Mouse (Mus musculus): ENCODE measurements around the gene Mup4.
"Not testable (repeated sequence)": the region's sequence is repeated elsewhere in the genome, so short reads cannot be mapped to it uniquely, and the experiment has no call there.

The Mup4 gene

DNA sequence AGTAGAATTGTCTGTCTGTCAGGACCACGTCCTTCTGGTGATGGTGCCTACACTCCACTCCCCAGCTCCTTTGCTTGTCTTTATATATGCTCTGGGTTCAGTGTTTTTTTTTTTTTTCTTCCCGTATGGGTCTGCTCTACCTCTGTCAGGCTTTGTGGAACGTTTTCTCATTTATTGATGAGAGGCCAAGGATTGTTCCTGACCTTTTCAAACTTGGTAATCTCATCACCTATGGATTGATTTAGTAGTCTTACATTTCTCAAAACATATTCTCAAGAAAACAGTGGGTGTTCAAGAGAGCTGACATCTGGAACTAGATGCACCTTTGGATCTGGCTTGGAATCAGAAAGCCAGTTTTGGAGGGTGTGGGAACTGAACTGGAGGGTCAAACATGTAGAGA is at the start of gene Mup4:
TSS of gene Mup4 (minus strand) at position 101 of the 400 bp plus-strand sequence.
- no peak for DNase-seq

GRCm38 (mm10) chr4:59997894-59998293 is 37.4 kb upstream of the Mup4 start:
- not testable (repeated sequence) for DNase-seq

GRCm38 (mm10) chr4:59963405-59964344 is 3.2 kb upstream of the Mup4 start, which contains the start of gene Mup6:
Mup6 (plus strand) TSS chr4:59964294.
- DNase-seq = no peak

DNA sequence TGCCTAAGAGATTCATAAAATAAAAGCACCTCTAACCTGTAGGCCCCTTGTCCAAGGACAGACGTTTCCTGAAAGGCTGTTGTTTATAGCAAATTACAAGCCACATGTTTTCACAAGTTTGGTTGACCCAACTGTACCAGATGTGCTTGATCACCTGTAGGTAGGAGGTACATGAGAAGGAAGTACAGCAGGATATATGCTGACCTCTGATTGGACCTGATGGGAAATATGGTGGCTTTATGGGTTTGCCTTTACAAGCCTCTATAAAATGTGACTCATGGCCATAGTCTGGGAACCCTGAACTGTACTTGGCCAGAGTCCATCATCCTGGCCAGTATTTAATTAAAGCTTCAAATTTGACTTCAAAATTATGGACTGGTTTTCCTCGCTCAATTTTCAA is 23.0 kb downstream of the Mup4 start:
- DNase-seq = no peak

DNA sequence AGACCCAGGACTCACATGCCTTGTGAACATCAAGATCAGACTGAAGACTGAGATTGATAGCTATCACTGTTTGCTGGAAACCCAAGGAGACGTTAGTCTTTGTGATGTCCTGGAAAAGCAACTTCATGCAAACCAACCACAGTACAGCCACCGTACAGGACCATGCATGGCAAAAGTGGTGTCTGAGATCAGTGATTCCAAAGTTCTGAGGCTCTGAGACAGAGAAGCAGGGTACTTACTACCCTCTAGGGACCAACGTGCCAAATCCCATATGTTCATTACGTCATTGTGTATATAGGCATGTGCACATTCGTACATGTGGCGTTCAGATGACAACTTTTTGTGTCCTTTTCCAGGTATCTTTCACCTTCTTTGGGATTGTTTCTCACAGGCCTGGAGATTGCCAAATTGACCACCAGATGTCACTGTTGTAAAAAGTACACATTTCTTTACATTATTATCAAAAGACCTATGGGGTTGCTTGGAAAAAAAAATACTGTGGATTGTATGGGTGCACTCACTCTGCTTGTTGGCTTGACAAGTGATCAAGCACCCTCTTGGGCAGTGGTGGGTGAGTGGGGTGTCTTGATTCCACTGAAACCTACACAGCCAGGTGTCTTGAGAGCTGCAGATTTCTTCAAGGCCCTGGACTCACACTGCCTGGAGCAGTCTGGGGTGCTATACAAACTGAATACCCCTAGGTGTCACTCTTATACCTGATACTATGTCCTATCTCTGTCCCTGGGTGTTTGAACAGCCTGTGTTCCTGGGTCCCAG is 27.8 kb downstream of the Mup4 start:
- peak; percentile 11 for DNase-seq

DNA sequence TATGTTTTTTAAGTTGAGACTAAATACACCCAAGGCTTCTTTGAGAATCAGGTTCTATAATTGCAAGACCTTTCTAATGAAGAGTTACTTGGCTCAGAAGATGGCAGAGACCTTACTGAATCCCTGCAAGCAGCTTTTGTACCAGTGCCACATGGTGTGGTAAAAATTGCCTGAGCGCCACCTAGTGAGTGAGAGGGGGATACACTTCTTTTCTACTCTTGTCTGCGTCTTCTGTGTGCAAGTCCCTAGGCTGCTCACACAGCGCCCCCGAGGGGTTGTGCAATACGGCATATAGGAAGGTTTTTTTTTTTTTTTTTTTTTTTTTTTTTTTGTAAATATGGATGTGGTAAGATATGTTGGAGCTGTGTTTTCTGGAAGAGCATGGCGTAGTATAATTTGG is 32.2 kb downstream of the Mup4 start:
- peak; percentile 49 for DNase-seq

GRCm38 (mm10) chr4:59927666-59928065 is 32.8 kb downstream of the Mup4 start:
- no peak for DNase-seq

- no peak for DNase-seq
Measured at GRCm38 (mm10) chr4:59925082-59925481, 35.4 kb downstream of the Mup4 start.

DNA sequence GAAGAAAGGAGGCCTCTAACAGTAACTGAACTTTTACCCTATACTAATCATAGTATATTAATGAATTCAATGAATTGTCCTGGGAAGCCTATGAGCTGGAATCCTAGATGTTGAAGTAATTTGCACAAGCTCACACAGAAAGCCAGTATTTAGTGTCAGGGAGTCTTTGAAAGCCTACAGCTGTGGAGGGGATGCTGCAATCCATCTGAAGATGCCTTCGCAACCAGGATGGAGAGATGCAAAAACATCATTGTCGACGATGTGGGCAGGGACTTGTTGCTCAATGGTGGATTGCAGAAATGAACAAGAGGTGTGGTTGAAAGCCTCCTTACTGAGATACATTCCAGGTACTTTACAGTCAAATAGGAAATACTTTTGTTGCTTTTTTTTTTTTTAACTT is 42.5 kb downstream of the Mup4 start:
- no peak for DNase-seq

DNA sequence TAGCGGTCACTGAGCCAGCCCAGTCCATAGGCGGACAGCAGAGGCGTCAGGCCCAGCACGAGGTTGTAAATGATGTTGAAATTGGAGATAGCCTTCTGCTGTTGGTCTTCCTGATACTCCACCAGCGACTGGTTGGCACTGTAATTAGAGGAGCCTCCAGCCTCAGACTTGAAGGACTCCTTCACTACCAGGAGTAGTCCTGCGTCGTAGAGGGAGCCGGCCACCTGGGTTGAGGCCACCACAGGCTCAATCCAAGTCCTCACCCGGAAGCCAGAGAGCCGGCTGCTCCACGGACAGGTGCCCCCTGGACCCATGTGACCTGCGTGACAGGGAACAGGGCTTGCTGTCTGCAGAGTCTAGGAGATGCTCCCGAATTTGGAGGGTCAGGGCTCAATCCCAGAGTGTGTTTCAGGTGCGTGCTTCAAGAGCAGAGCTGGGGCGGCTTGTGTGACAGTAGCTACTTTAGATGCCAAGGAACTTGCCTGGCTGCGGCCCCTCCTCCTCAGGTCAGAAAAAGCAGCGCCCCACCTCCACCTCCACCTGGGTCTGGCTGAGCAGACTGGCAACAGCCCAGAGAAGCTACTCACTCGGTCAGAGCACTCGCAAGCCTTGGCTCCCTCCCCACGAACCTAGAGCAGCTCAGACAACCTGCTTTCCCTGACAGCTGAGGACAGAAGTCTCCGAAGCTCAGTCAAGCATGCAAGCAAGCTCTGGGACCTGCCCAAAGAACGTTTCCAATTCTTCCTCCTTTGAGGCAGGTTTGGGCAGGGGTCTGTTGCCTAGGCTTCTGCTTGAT is 45.7 kb downstream of the Mup4 start, which contains the start of gene Slc46a2:
TSS of gene Slc46a2 (minus strand) at position 449 of the 796 bp plus-strand sequence.
- no peak for DNase-seq

- no peak for DNase-seq
Measured at GRCm38 (mm10) chr4:59908785-59909184, 51.7 kb downstream of the Mup4 start.

DNA sequence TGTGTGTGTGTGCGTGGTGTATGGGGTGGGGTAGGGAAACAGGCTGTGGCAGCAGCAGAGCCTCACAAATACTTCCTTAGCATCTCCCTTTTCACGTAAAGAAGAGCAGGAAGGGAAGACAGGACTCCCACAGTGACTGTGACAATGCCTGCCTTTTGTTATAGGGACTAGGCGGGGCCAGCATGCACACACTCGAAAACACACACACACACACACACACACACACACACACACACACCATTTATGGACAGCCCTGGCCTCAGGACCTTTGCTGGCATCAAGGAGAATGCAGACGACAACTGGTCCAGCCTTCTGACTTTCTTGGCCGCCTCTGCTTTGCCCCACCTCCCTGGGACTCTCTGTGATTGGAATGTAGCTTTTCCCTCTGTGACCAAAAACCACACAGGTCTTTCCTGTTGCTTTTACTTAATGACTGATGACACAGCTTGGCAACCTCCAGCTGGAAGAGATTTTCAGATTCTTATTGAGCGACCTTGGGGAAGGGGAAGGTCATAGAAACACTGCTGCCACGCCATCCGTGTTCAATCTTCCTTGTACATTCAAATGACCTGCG is 52.8 kb downstream of the Mup4 start:
- no peak for DNase-seq

DNA sequence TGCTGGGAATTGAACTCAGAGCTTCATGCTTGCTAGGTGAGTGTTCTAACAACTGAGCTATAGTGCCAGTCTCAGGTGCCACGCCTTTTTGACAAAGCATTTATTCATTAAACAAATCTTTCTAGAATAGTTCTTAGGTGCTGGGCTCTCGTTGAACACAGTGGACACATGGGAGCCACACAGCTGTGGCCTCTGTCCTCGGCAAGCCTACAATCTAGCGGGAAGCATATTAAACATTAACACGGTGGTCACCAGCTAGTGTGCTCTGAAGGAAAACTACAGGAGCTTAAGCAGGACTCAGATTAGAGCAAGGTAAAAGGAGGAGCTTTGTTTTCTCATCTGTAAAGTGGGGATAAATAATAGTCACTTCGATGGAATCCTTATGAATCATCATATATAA is 53.4 kb downstream of the Mup4 start:
- DNase-seq = no peak
